Mouse (Mus musculus) midbrain, embryonic 16.5 days (tissue): ENCODE measurements at regions not wholly inside any gene's neighbourhood (a gene's known extent, or its start where the extent isn't known, plus 50 kb on each side); places are given as distances from the start of the nearest gene placed in this dataset.

Experiments used
- ATAC-seq: fragments of 200-750 bp; cut with Nextera tagmentation; 2 replicates; pipeline ENCODE4 v1.8.0; 2017; ENCODE audit warnings: moderate TSS enrichment
- H3K27ac ChIP-seq: fragments of 300-500 bp; sonication (generic); 2 replicates; pipeline ENCODE4 v1.5.1; 2014; ENCODE audit warnings: mild to moderate bottlenecking, low read length, mixed read lengths
- H3K27me3 ChIP-seq: fragments of 300-500 bp; sonication (generic); 2 replicates; pipeline ENCODE4 v1.6.1; 2014; ENCODE audit warnings: low read depth, low read length, mixed read lengths; ENCODE audit not compliant: control insufficient read depth, insufficient read depth
- H3K36me3 ChIP-seq: fragments of 300-500 bp; sonication (generic); 2 replicates; pipeline ENCODE4 v1.6.1; 2014; ENCODE audit warnings: mild to moderate bottlenecking, low read length, moderate library complexity, mixed read lengths; ENCODE audit not compliant: control insufficient read depth, insufficient read depth
- H3K4me1 ChIP-seq: fragments of 300-500 bp; sonication (generic); 2 replicates; pipeline ENCODE4 v1.6.1; 2014; ENCODE audit warnings: mild to moderate bottlenecking, low read length, mixed read lengths; ENCODE audit not compliant: control insufficient read depth, insufficient read depth
- H3K4me2 ChIP-seq: fragments of 300-500 bp; sonication (generic); 2 replicates; pipeline ENCODE4 v1.6.1; 2014; ENCODE audit warnings: mild to moderate bottlenecking, low read length, mixed read lengths
- H3K4me3 ChIP-seq: fragments of 300-500 bp; sonication (generic); 2 replicates; pipeline ENCODE4 v1.5.1; 2014; ENCODE audit warnings: low read depth, mild to moderate bottlenecking, low read length, moderate library complexity, mixed read lengths
- H3K9ac ChIP-seq: fragments of 300-500 bp; sonication (generic); 2 replicates; pipeline ENCODE4 v1.6.1; 2014; ENCODE audit warnings: low read depth, low read length, mixed read lengths
- H3K9me3 ChIP-seq: fragments of 300-500 bp; sonication (generic); replicated peaks from 2 replicates; pipeline ENCODE4 v1.6.1; 2014; ENCODE audit warnings: mild to moderate bottlenecking, low read length, mixed read lengths; ENCODE audit not compliant: control insufficient read depth, poor library complexity, severe bottlenecking
- WGBS: fragments of 180-500 bp; shearing (Covaris S2); extraction: QIAGEN DNeasy Blood & Tissue Kit; methylation state at CpG from one replicate; pipeline ENCODE4 v1.1.7; 2014; 5-methylcytosine and 5-hydroxymethylcytosine counted together

DNA sequence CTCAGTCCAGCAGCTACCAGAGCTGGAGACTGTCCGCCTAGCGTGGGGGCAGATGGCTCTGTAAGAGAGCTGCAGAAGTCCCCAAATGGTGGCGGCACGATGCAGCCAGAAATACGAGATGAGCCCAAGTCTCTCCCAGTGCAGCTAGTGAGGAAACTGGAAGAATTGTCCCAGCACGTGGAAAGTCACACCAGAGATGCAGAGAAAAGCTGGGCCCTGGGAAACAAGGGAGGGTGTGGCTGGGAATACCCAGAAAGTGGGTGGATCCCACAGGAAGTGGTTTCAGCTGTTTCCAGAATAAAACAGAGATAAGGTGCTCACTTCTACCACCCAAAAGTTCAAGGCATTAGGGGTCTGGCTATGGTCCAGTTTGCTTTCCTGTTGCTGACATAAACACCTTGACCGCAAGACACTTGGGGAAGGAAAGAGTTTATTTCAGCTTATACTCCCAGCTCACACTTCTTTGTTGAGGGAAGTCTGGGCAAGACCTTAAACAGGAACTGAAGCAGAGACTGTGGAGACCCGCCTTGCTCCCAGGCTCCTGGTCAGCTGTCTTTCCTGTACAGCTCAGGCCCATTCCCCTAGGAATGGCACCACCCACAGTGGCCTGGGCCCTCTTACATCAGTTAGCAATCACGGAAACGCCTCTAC, 184.5 kb upstream of the Jmjd1c start:
- H3K9me3 ChIP-seq: no peaks in the 10 kb centered on the region
- 0 out of 2 replicates have a peak overlapping the region, but pooled peaks have one; percentile 15 for H3K27ac ChIP-seq
- peaks cover 11% of the 10 kb centered on the region for H3K4me1 ChIP-seq
- H3K4me2 ChIP-seq: no peak overlapping the region
- H3K36me3 ChIP-seq: no peaks in the 10 kb centered on the region
- no peak for ATAC-seq
- H3K9ac ChIP-seq: no peak overlapping the region
- WGBS: 62% methylated on average over 10 of the region's 10 CpGs
- H3K4me3 ChIP-seq: no peak overlapping the region
- no peaks in the 10 kb centered on the region for H3K27me3 ChIP-seq

DNA sequence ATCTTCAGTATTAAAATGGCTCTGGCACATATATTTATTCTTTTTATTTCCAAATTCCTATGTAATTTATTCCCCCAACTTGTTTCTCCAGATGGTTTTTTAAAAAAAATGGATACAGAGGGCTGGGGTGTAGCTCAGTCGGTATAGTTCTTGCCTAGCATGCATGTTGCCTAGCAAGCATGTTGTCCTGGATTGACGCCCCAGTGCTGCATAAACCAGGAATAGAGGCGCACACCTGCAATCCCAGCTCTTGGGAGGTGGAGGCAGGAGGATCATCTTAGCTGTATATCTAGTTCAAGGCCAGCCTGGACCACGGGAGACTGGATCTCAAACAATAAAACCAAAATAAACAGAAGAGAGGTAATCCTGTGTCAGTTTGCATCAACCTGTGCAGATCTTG, 183.5 kb upstream of the Jmjd1c start:
- WGBS: 84% methylated on average over 4 of the region's 4 CpGs
- H3K27ac ChIP-seq: no peak overlapping the region
- H3K4me3 ChIP-seq: no peak overlapping the region
- no peaks in the 10 kb centered on the region for H3K27me3 ChIP-seq
- no peak overlapping the region for H3K9ac ChIP-seq
- H3K9me3 ChIP-seq: no peaks in the 10 kb centered on the region
- no peak for ATAC-seq
- H3K36me3 ChIP-seq: no peaks in the 10 kb centered on the region
- no peak overlapping the region for H3K4me2 ChIP-seq
- peaks cover 11% of the 10 kb centered on the region for H3K4me1 ChIP-seq

- no peak overlapping the region for H3K4me2 ChIP-seq
- no peak overlapping the region for H3K4me3 ChIP-seq
- no peak for ATAC-seq
- H3K9me3 ChIP-seq: no peaks in the 10 kb centered on the region
- H3K36me3 ChIP-seq: no peaks in the 10 kb centered on the region
- no peak overlapping the region for H3K9ac ChIP-seq
- 74% methylated on average over 14 of the region's 14 CpGs for WGBS
- H3K27me3 ChIP-seq: no peaks in the 10 kb centered on the region
- no peak overlapping the region for H3K27ac ChIP-seq
- peaks cover 11% of the 10 kb centered on the region for H3K4me1 ChIP-seq
These were observed 182.7 kb upstream of the Jmjd1c start for GRCm38 (mm10) chr10:66913187-66913586.

DNA sequence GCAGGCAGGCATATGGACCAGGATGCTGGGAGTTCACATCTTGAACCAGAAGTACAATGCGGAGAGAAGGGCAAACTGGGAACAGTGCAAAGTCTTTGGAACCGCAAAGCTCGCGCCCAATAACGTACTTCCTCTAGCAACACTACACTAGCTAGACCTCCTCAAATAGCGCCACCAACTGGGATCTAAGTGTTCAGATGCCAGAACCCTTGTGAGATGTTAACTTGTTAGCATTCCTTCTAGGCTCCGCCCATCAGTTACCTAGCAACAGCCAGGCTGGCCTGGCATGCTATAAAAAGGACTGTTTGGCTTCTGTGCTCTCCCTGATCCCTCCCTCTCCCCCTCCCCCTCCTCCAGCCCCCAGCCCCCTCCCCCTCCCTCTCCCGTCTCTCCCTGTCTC, 182.3 kb upstream of the Jmjd1c start:
- H3K36me3 ChIP-seq: no peaks in the 10 kb centered on the region
- no peak overlapping the region for H3K9ac ChIP-seq
- H3K27me3 ChIP-seq: no peaks in the 10 kb centered on the region
- no peaks in the 10 kb centered on the region for H3K9me3 ChIP-seq
- WGBS: 34% methylated on average over 7 of the region's 8 CpGs
- H3K27ac ChIP-seq: no peak overlapping the region
- peaks cover 11% of the 10 kb centered on the region for H3K4me1 ChIP-seq
- ATAC-seq: peak; percentile 51; the same call in 1 of the 2 replicates
- H3K4me2 ChIP-seq: no peak overlapping the region
- no peak overlapping the region for H3K4me3 ChIP-seq

DNA sequence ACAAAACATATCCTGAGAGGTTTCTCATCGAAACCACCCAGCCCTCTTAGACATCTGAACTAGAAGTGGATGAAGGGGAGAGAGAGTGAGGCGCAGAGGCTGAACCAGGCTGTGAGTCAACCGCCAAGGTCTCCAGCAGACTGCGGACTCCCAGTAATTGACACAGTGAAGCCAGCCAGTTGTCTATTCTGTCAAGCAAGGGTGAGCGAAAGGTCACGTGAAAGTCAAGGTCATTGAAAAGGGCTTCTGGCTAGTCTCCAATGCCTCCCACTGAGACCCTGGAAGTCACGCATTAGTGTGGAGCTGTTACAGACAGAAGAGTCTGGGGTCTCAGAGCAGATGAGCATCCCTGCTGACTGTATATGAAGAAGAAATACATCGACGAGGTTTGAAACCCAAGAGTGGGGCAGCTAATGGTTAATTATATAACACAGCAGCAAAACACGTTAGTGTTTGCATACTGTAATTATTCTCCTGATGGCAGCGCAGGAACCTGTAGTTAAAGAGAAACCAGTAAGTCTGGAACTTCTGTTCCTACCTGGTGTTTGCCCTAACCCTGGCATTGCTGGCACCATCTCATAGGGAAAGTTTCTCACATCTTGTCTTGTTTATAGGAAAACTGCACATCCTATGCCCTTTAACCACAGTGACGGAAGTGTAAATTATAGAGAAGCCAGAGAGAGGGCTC, 181.5 kb upstream of the Jmjd1c start:
- no peaks in the 10 kb centered on the region for H3K27me3 ChIP-seq
- H3K36me3 ChIP-seq: no peaks in the 10 kb centered on the region
- ATAC-seq: no peak
- H3K9me3 ChIP-seq: no peaks in the 10 kb centered on the region
- peak overlapping the region; percentile 15; the same call in 1 of the 2 replicates for H3K4me2 ChIP-seq
- H3K4me1 ChIP-seq: peaks cover 12% of the 10 kb centered on the region
- H3K9ac ChIP-seq: no peak overlapping the region
- no peak overlapping the region for H3K4me3 ChIP-seq
- WGBS: 38% methylated on average over 12 of the region's 12 CpGs
- no peak overlapping the region for H3K27ac ChIP-seq

DNA sequence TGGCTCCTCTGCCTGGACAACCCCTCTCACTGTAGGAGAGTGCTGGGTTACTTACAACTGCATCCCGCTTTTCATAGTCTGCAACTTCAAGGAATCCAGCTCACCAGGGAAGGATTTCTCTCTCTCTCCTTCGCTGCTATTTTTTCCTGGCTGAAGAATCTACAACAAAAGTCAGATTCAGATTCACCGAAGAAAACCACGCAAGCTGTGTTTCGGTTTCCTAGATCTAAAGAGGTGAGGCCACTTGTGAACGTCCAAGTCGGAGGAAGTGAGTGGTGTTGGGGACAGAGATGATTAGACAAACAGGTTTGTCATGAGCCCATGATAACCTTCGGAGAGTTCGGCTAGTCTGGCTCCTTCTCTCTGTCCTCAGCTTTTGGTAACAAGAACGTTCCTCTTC, 180.1 kb upstream of the Jmjd1c start:
- WGBS: 82% methylated on average over 10 of the region's 10 CpGs
- Histone ChIP-seq H3K4me3 (no peak overlapping the region), H3K4me1 (peaks cover 22% of the 10 kb centered on the region), H3K27me3 (no peaks in the 10 kb centered on the region), H3K9ac (no peak overlapping the region), H3K9me3 (no peaks in the 10 kb centered on the region), H3K27ac (no peak overlapping the region), H3K4me2 (no peak overlapping the region), H3K36me3 (no peaks in the 10 kb centered on the region)
- ATAC-seq: no peak

- Histone ChIP-seq H3K9ac (no peak overlapping the region), H3K4me3 (no peak overlapping the region), H3K4me2 (no peak overlapping the region), H3K27ac (no peak overlapping the region), H3K4me1 (peaks cover 36% of the 10 kb centered on the region), H3K36me3 (no peaks in the 10 kb centered on the region), H3K9me3 (no peaks in the 10 kb centered on the region), H3K27me3 (no peaks in the 10 kb centered on the region)
- 90% methylated on average over 2 of the region's 2 CpGs for WGBS
- ATAC-seq: no peak
These were observed 178.2 kb upstream of the Jmjd1c start for GRCm38 (mm10) chr10:66917725-66918124.

DNA sequence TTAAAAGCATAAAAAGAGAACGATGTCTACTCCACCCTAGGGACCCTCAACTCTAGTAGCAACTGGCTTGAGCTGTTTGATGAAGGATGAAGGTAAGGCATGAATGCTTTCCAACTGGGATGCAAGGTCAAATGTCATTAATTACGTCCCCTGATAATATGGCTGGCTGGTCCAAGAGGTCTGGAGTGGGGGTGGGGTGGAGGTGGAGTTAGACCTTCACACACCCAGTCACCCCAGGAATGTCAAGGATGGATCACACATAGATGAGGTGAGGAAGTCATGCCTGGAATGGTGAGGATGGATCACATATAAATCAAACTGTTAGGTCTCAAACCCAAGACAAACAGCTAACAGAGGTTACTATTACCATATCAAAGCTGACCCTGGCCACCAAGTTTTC, 177.2 kb upstream of the Jmjd1c start:
- Histone ChIP-seq H3K4me2 (no peak overlapping the region), H3K27me3 (no peaks in the 10 kb centered on the region), H3K4me1 (peaks cover 34% of the 10 kb centered on the region), H3K4me3 (no peak overlapping the region), H3K9ac (no peak overlapping the region), H3K27ac (no peak overlapping the region), H3K36me3 (no peaks in the 10 kb centered on the region), H3K9me3 (no peaks in the 10 kb centered on the region)
- WGBS: 85% methylated on average over 2 of the region's 2 CpGs
- no peak for ATAC-seq

DNA sequence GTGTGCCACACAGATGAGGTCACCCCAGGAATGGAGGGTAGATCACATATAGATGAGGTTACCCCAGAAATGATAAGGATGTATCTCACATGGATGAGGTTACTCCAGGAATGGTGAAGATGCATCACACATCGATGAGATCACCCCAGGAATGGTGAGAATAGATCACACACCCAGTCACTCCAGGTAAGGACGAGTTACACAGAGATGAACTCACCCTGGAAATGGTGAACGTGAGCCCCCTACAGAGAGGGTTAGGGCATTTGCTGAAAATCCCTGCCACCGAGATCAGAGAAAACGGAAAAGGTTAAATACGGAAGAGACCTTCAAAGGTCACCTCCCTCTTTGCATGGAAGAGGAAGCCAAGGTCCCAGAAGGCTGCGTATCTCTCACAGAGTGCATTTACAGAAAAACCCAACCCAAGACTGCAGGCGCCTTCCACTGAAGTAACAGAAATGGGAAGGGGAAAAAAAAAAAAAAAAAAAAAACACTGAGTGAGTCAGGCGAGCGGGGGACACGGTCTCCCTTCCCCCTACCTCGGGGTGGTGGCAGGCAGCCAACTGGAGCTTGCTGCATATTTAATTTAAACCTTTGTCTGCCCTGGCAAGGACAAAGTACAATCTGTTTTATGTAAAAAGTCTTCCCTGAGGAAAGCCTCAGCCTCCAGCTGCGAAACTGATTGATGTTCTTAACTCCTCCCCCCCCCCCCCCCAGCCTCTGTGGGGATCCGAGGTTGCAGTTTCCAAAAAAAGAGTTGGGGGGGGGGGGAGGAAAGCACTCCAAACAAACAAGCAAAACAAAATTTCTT, 175.8 kb upstream of the Jmjd1c start:
- Histone ChIP-seq H3K27ac (peak overlapping the region; percentile 70), H3K36me3 (no peaks in the 10 kb centered on the region), H3K4me2 (peak overlapping the region; percentile 41), H3K4me1 (peaks cover 25% of the 10 kb centered on the region), H3K9me3 (no peaks in the 10 kb centered on the region), H3K4me3 (peak overlapping the region; percentile 16), H3K9ac (no peak overlapping the region), H3K27me3 (no peaks in the 10 kb centered on the region)
- under 1% methylated on average over 14 of the region's 14 CpGs for WGBS
- ATAC-seq: peak; percentile 52
